Mouse (Mus musculus) bone marrow macrophage, adult 2 months (primary cell): ENCODE results near the gene Larp1.

Source experiments
- CTCF ChIP-seq: IDR thresholded peaks from 2 replicates; pipeline ENCODE4 v1.5.1; 2012; ENCODE audit warnings: low read depth, mild to moderate bottlenecking, low read length, moderate library complexity
- POLR2A ChIP-seq: IDR thresholded peaks from 2 replicates; pipeline ENCODE4 v1.6.1; 2012; ENCODE audit warnings: mild to moderate bottlenecking, low read depth, low read length, borderline replicate concordance

DNA sequence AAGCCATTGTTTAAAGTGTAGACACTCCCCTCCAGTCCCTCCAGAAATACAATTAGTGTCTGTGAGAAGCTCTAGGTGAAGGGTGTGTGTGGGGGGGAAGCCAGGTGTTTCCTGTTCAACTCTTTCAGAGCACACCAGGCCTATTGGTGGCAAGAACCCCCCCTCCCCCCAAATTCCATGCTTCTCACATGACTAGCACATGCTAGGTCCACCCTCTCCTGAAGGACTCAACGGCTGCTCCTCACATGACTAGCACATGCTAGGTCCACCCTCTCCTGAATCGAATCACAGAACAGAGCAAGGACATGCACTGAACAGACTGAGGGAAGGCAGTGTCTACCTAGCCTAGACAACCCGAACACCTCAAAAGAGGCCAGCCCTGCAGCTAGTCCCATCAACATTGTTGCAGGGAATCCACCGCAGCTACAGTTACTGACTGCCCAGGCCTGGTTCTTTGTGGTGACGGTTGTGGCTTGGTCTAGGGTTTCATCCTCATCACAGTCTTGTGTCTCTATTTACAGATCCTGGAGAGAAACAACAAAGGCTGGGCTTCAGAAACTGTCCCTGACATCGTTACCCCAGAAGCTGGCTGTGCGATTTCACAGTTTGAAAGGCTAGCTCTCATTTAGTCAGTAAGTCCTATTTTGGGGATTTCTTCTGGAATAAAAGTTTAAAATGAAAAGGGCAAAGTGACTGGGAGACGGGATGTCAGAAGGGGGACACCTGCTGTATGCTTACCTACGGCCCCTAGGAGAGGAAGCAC lies 93.9 kb downstream of the Larp1 start:
- TF ChIP-seq CTCF (no peak), POLR2A (no peak)
